Mouse (Mus musculus): ENCODE results near the gene Shcbp1l.
"Not testable (repeated sequence)": the region's sequence is repeated elsewhere in the genome, so short reads cannot be mapped to it uniquely, and the experiment has no call there.

Gene Shcbp1l

GRCm38 (mm10) chr1:153424770-153425584 lies at the start of gene Shcbp1l:
Gene Shcbp1l (plus strand): TSS chr1:153425162.
- peak; percentile 48 for DNase-seq (ENCODE audit: low spot score)

- no peak for DNase-seq (ENCODE audit: low spot score)
Observed at GRCm38 (mm10) chr1:153376446-153376845, 48.5 kb upstream of the Shcbp1l start.

GRCm38 (mm10) chr1:153378587-153378986 lies 46.4 kb upstream of the Shcbp1l start:
- no peak for DNase-seq (ENCODE audit: low spot score)

- DNase-seq (ENCODE audit: low spot score), result no peak
Observed at GRCm38 (mm10) chr1:153379832-153380231, 45.1 kb upstream of the Shcbp1l start.

GRCm38 (mm10) chr1:153380746-153381282 lies 44.1 kb upstream of the Shcbp1l start:
- no peak for DNase-seq (ENCODE audit: low spot score)

- DNase-seq (ENCODE audit: low spot score), result no peak
Observed at GRCm38 (mm10) chr1:153385081-153385480, 39.9 kb upstream of the Shcbp1l start.

GRCm38 (mm10) chr1:153385661-153386060 lies 39.3 kb upstream of the Shcbp1l start:
- DNase-seq (ENCODE audit: low spot score), result not testable (repeated sequence)

GRCm38 (mm10) chr1:153386271-153387069 lies 38.5 kb upstream of the Shcbp1l start:
- DNase-seq (ENCODE audit: low spot score), result peak; percentile 86

- not testable (repeated sequence) for DNase-seq (ENCODE audit: low spot score)
Observed at GRCm38 (mm10) chr1:153395706-153396105, 29.3 kb upstream of the Shcbp1l start.

- DNase-seq (ENCODE audit: low spot score), result peak; percentile 77
Observed at GRCm38 (mm10) chr1:153401765-153402164, 23.2 kb upstream of the Shcbp1l start.

- not testable (repeated sequence) for DNase-seq (ENCODE audit: low spot score)
Observed at GRCm38 (mm10) chr1:153407641-153408040, 17.3 kb upstream of the Shcbp1l start.

GRCm38 (mm10) chr1:153408296-153408695 lies 16.7 kb upstream of the Shcbp1l start:
- DNase-seq (ENCODE audit: low spot score), result not testable (repeated sequence)

GRCm38 (mm10) chr1:153410915-153411314 lies 14.0 kb upstream of the Shcbp1l start:
- DNase-seq (ENCODE audit: low spot score), result not testable (repeated sequence)

- no peak for DNase-seq (ENCODE audit: low spot score)
Observed at GRCm38 (mm10) chr1:153411723-153412122, 13.2 kb upstream of the Shcbp1l start.

- not testable (repeated sequence) for DNase-seq (ENCODE audit: low spot score)
Observed at GRCm38 (mm10) chr1:153412663-153413396, 12.1 kb upstream of the Shcbp1l start.

GRCm38 (mm10) chr1:153413397-153414020 lies 11.5 kb upstream of the Shcbp1l start:
- not testable (repeated sequence) for DNase-seq (ENCODE audit: low spot score)

- DNase-seq (ENCODE audit: low spot score), result peak; percentile 52
Observed at GRCm38 (mm10) chr1:153414114-153414723, 10.7 kb upstream of the Shcbp1l start.

GRCm38 (mm10) chr1:153414962-153415361 lies 10.0 kb upstream of the Shcbp1l start:
- peak; percentile 38 for DNase-seq (ENCODE audit: low spot score)

- not testable (repeated sequence) for DNase-seq (ENCODE audit: low spot score)
Observed at GRCm38 (mm10) chr1:153415742-153416141, 9.2 kb upstream of the Shcbp1l start.

- DNase-seq (ENCODE audit: low spot score), result not testable (repeated sequence)
Observed at GRCm38 (mm10) chr1:153416271-153416832, 8.6 kb upstream of the Shcbp1l start.

- DNase-seq (ENCODE audit: low spot score), result not testable (repeated sequence)
Observed at GRCm38 (mm10) chr1:153417805-153418204, 7.2 kb upstream of the Shcbp1l start.
